Mouse (Mus musculus) liver, embryonic 15.5 days (tissue): ENCODE results near the gene Fbxl18. TPM values are rescaled to one million over a fixed set of nuclear protein-coding genes. Genes with fewer than 3 reads are reported as not detected.

Source experiments
- ATAC-seq: fragments of 200-750 bp; cut with Nextera tagmentation; 2 replicates; pipeline ENCODE4 v1.8.0; 2017; ENCODE audit warnings: moderate number of reproducible peaks, mild to moderate bottlenecking, moderate library complexity; ENCODE audit not compliant: insufficient read depth
- H3K27ac ChIP-seq: fragments of 300-500 bp; sonication (generic); replicated peaks from 2 replicates; pipeline ENCODE4 v1.5.1; 2015; ENCODE audit warnings: mild to moderate bottlenecking, inconsistent platforms
- H3K27me3 ChIP-seq: fragments of 300-500 bp; sonication (generic); 2 replicates; pipeline ENCODE4 v1.6.1; 2015; ENCODE audit warnings: mild to moderate bottlenecking, inconsistent platforms
- H3K36me3 ChIP-seq: fragments of 300-500 bp; sonication (generic); replicated peaks from 2 replicates; pipeline ENCODE4 v1.6.1; 2015; ENCODE audit warnings: moderate library complexity, mild to moderate bottlenecking, inconsistent platforms
- H3K4me1 ChIP-seq: fragments of 300-500 bp; sonication (generic); replicated peaks from 2 replicates; pipeline ENCODE4 v1.6.1; 2015; ENCODE audit warnings: inconsistent platforms
- H3K4me2 ChIP-seq: fragments of 300-500 bp; sonication (generic); 2 replicates; pipeline ENCODE4 v1.6.1; 2015; ENCODE audit warnings: moderate library complexity, mild to moderate bottlenecking, inconsistent platforms
- H3K4me3 ChIP-seq: fragments of 300-500 bp; sonication (generic); replicated peaks from 2 replicates; pipeline ENCODE4 v1.5.1; 2015; ENCODE audit warnings: mild to moderate bottlenecking, inconsistent platforms
- H3K9ac ChIP-seq: fragments of 300-500 bp; sonication (generic); 2 replicates; pipeline ENCODE4 v1.6.1; 2015; ENCODE audit warnings: moderate library complexity, mild to moderate bottlenecking, inconsistent platforms
- H3K9me3 ChIP-seq: fragments of 300-500 bp; sonication (generic); replicated peaks from 2 replicates; pipeline ENCODE4 v1.6.1; 2016; ENCODE audit warnings: inconsistent platforms
- WGBS: fragments of 180-500 bp; shearing (Covaris S2); methylation state at CpG from one replicate; pipeline ENCODE4 v1.1.7; 2015; ENCODE audit warnings: mixed read lengths; ENCODE audit not compliant: insufficient replicate concordance; 5-methylcytosine and 5-hydroxymethylcytosine counted together
- polyA plus RNA-seq: library from polyadenylated mRNA; unstranded; fragments of >200 nt; fragmentation: Nextera tagmentation; extraction: Ambion mirVana; gene quantifications from 2 replicates; pipeline ENCODE4 v1.2.1, GENCODE M21; 2015

Gene Fbxl18
- 3.3 and 4.2 TPM in 2 replicates for polyA plus RNA-seq

GRCm38 (mm10) chr5:142894918-142895613 is at the start of gene Fbxl18:
Fbxl18 (minus strand) TSS chr5:142895421.
- H3K4me2 ChIP-seq, result peak within 1 kb of the TSS; percentile 90
- H3K9ac ChIP-seq, result peak within 1 kb of the TSS; percentile 79
- peak within 1 kb of the TSS; percentile 89 for H3K4me3 ChIP-seq
- ATAC-seq, result peak; percentile 92
- H3K9me3 ChIP-seq, result no peaks in the 10 kb centered on the region
- peak within 1 kb of the TSS; percentile 81 for H3K27ac ChIP-seq
- no peaks in the 10 kb centered on the region for H3K27me3 ChIP-seq
- peaks cover 39% of the 10 kb centered on the region for H3K4me1 ChIP-seq
- under 1% methylated on average over 40 of the region's 40 CpGs for WGBS
- peaks cover 15% of the 10 kb centered on the region for H3K36me3 ChIP-seq

- Histone ChIP-seq H3K27ac (no peak overlapping the region), H3K27me3 (no peaks in the 10 kb centered on the region), H3K9ac (no peak overlapping the region), H3K9me3 (no peaks in the 10 kb centered on the region), H3K36me3 (no peaks in the 10 kb centered on the region), H3K4me2 (no peak overlapping the region), H3K4me1 (peaks cover 31% of the 10 kb centered on the region), H3K4me3 (no peak overlapping the region)
- WGBS, result 53% methylated on average over 2 of the region's 2 CpGs
- no peak for ATAC-seq
These were observed 45.2 kb upstream of the Fbxl18 start for GRCm38 (mm10) chr5:142940393-142940792.

DNA sequence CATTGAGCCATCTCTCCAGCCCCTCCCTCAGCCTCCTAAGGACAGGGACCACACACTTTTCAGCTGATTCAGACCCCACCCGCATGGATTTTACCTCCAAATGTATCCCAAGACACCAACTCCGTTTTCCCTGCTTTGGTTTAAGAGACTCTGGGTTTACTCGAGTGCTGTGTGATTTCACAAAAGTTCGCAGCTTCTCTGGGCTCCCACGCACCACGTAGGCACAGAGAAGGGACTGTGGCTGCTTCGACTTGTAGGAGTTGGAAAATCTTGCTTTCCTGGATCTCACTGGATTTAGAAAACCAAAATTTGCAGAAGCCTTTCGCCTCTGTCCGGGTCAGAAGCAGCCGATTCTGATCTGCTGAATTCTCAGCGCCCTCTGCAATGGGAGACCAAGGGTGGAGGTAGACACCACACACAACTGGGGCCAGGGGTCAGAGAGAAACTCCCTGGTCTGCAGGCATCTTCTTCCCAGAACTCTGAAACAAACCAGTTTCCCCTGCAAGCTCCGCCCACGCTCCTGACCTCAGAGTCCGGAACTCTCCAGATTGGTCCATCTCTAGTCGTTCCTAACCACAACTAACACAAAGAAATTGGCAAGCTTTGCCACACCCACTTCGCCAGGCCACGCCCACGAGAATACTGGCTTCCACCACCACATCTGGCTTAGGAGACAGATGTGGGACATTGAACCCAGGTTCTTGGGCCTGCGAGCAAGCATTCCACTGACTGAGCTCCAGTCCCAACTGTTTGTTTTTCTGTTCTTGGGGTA is 42.9 kb upstream of the Fbxl18 start:
- no peaks in the 10 kb centered on the region for H3K9me3 ChIP-seq
- H3K4me2 ChIP-seq, result peak overlapping the region; percentile 32
- H3K9ac ChIP-seq, result no peak overlapping the region
- H3K27me3 ChIP-seq, result no peaks in the 10 kb centered on the region
- ATAC-seq, result peak; percentile 23; the same call in 1 of the 2 replicates
- no peaks in the 10 kb centered on the region for H3K36me3 ChIP-seq
- H3K4me1 ChIP-seq, result peaks cover 40% of the 10 kb centered on the region
- H3K27ac ChIP-seq, result 0 out of 2 replicates have a peak overlapping the region, but pooled peaks have one; percentile 33
- H3K4me3 ChIP-seq, result 0 out of 2 replicates have a peak overlapping the region, but pooled peaks have one; percentile 20
- WGBS, result 25% methylated on average over 19 of the region's 19 CpGs

- peak; percentile 48 for ATAC-seq
- H3K27me3 ChIP-seq, result no peaks in the 10 kb centered on the region
- WGBS, result 3% methylated on average over 17 of the region's 17 CpGs
- peak overlapping the region; percentile 44 for H3K9ac ChIP-seq
- H3K36me3 ChIP-seq, result no peaks in the 10 kb centered on the region
- H3K4me2 ChIP-seq, result peak overlapping the region; percentile 75
- H3K4me1 ChIP-seq, result peaks cover 55% of the 10 kb centered on the region
- H3K9me3 ChIP-seq, result no peaks in the 10 kb centered on the region
- H3K4me3 ChIP-seq, result peak overlapping the region; percentile 43
- peak overlapping the region; percentile 78 for H3K27ac ChIP-seq
These were observed 41.1 kb upstream of the Fbxl18 start for GRCm38 (mm10) chr5:142936336-142936719.

- H3K4me1 ChIP-seq, result peaks cover 60% of the 10 kb centered on the region
- H3K9me3 ChIP-seq, result no peaks in the 10 kb centered on the region
- no peaks in the 10 kb centered on the region for H3K27me3 ChIP-seq
- H3K4me3 ChIP-seq, result peak overlapping the region; percentile 43
- H3K9ac ChIP-seq, result peak overlapping the region; percentile 44
- H3K4me2 ChIP-seq, result peak overlapping the region; percentile 75
- ATAC-seq, result peak; percentile 43
- peak overlapping the region; percentile 78 for H3K27ac ChIP-seq
- WGBS, result 19% methylated on average over 13 of the region's 13 CpGs
- no peaks in the 10 kb centered on the region for H3K36me3 ChIP-seq
These were observed 40.6 kb upstream of the Fbxl18 start for GRCm38 (mm10) chr5:142935642-142936335.

- WGBS, result 67% methylated on average over 8 of the region's 8 CpGs
- Histone ChIP-seq H3K9me3 (no peaks in the 10 kb centered on the region), H3K4me3 (no peak overlapping the region), H3K9ac (no peak overlapping the region), H3K36me3 (no peaks in the 10 kb centered on the region), H3K27ac (no peak overlapping the region; the same call in 1 of the 2 replicates), H3K4me2 (peak overlapping the region; percentile 61; the same call in 1 of the 2 replicates), H3K27me3 (no peaks in the 10 kb centered on the region), H3K4me1 (peaks cover 78% of the 10 kb centered on the region)
- no peak for ATAC-seq
These were observed 37.5 kb upstream of the Fbxl18 start for GRCm38 (mm10) chr5:142932731-142933130.

- peak overlapping the region; percentile 61 for H3K4me2 ChIP-seq
- peak overlapping the region; percentile 34 for H3K4me3 ChIP-seq
- WGBS, result 5% methylated on average over 9 of the region's 9 CpGs
- peaks cover 79% of the 10 kb centered on the region for H3K4me1 ChIP-seq
- H3K36me3 ChIP-seq, result no peaks in the 10 kb centered on the region
- ATAC-seq, result peak; percentile 62
- H3K9me3 ChIP-seq, result no peaks in the 10 kb centered on the region
- H3K9ac ChIP-seq, result peak overlapping the region; percentile 55
- no peaks in the 10 kb centered on the region for H3K27me3 ChIP-seq
- H3K27ac ChIP-seq, result peak overlapping the region; percentile 77
These were observed 37.0 kb upstream of the Fbxl18 start for GRCm38 (mm10) chr5:142932084-142932685.

- WGBS, result 83% methylated on average over 9 of the region's 9 CpGs
- H3K9ac ChIP-seq, result peak overlapping the region; percentile 55; the same call in 1 of the 2 replicates
- ATAC-seq, result no peak
- H3K4me3 ChIP-seq, result no peak overlapping the region
- H3K36me3 ChIP-seq, result no peaks in the 10 kb centered on the region
- H3K27me3 ChIP-seq, result no peaks in the 10 kb centered on the region
- H3K4me2 ChIP-seq, result peak overlapping the region; percentile 61
- H3K27ac ChIP-seq, result peak overlapping the region; percentile 77
- no peaks in the 10 kb centered on the region for H3K9me3 ChIP-seq
- peaks cover 81% of the 10 kb centered on the region for H3K4me1 ChIP-seq
These were observed 36.1 kb upstream of the Fbxl18 start for GRCm38 (mm10) chr5:142931241-142931745.

DNA sequence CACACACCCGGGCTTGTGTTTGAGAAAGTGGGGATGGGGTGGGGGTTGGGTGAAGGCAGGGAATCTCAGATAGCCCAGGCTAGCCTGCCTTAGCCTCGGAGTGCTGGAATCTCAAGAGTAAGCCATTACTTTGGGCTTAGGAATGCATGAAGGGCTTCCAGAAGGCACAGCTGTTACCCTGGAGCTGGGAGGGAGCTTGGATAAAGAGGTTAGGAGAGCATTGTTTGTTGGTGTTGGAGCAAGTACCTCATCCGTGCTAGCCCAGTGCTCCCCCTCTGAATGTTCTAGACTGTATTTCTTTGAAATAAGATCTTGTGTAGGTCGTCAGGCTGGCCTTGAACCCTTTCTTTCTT is 34.2 kb upstream of the Fbxl18 start:
- Histone ChIP-seq H3K27ac (peak overlapping the region; percentile 73), H3K4me2 (peak overlapping the region; percentile 77), H3K4me3 (peak overlapping the region; percentile 62), H3K9ac (peak overlapping the region; percentile 72), H3K27me3 (no peaks in the 10 kb centered on the region), H3K9me3 (no peaks in the 10 kb centered on the region), H3K36me3 (no peaks in the 10 kb centered on the region), H3K4me1 (peaks cover 86% of the 10 kb centered on the region)
- ATAC-seq, result no peak
- WGBS, result 12% methylated on average over 4 of the region's 4 CpGs

GRCm38 (mm10) chr5:142928749-142929399 is 33.7 kb upstream of the Fbxl18 start:
- H3K4me1 ChIP-seq, result peaks cover 91% of the 10 kb centered on the region
- 2% methylated on average over 35 of the region's 35 CpGs for WGBS

More at GRCm38 (mm10) chr5:142928749-142929399, 33.7 kb upstream of the Fbxl18 start:
- peak overlapping the region; percentile 77 for H3K4me2 ChIP-seq
- H3K4me3 ChIP-seq, result peak overlapping the region; percentile 62
- peak overlapping the region; percentile 73 for H3K27ac ChIP-seq
- H3K9me3 ChIP-seq, result no peaks in the 10 kb centered on the region
- peak; percentile 11; the same call in 1 of the 2 replicates for ATAC-seq
- no peaks in the 10 kb centered on the region for H3K27me3 ChIP-seq
- no peaks in the 10 kb centered on the region for H3K36me3 ChIP-seq
- H3K9ac ChIP-seq, result peak overlapping the region; percentile 72
